Mouse (Mus musculus): ENCODE results near the gene Olfr699. TPM values are rescaled to one million over a fixed set of nuclear protein-coding genes. Genes with fewer than 3 reads are reported as not detected.

Gene Olfr699
- polyA plus RNA-seq, 1 experiment from 2014 or later: not detected

Other genes with a start within 250 kb of the Olfr699 start
- gene Olfr693, start 112.6 kb downstream of the Olfr699 start, polyA plus RNA-seq (2016; fragmentation: Nextera tagmentation; extraction: Ambion mirVana): not detected in 2 replicates
- not detected in 2 replicates for gene Olfr694, start 101.4 kb downstream of the Olfr699 start, polyA plus RNA-seq (2016; fragmentation: Nextera tagmentation; extraction: Ambion mirVana)
- not detected in 2 replicates for gene Olfr695, start 76.8 kb downstream of the Olfr699 start, polyA plus RNA-seq (2016; fragmentation: Nextera tagmentation; extraction: Ambion mirVana)
- not detected in 2 replicates for gene Olfr697, start 50.8 kb downstream of the Olfr699 start, polyA plus RNA-seq (2016; fragmentation: Nextera tagmentation; extraction: Ambion mirVana)
- not detected in 2 replicates for gene Olfr698, start 37.8 kb downstream of the Olfr699 start, polyA plus RNA-seq (2016; fragmentation: Nextera tagmentation; extraction: Ambion mirVana)
- not detected in 2 replicates for gene Olfr700, start 15.6 kb upstream of the Olfr699 start, polyA plus RNA-seq (2016; fragmentation: Nextera tagmentation; extraction: Ambion mirVana)
- not detected in 2 replicates for gene Olfr701, start 20.9 kb upstream of the Olfr699 start, polyA plus RNA-seq (2016; fragmentation: Nextera tagmentation; extraction: Ambion mirVana)
- not detected in 2 replicates for gene Olfr702, start 40.7 kb upstream of the Olfr699 start, polyA plus RNA-seq (2016; fragmentation: Nextera tagmentation; extraction: Ambion mirVana)
- not detected in 2 replicates for gene Olfr703, start 50.2 kb upstream of the Olfr699 start, polyA plus RNA-seq (2016; fragmentation: Nextera tagmentation; extraction: Ambion mirVana)
- gene Olfr704, start 70.0 kb upstream of the Olfr699 start, polyA plus RNA-seq (2016; fragmentation: Nextera tagmentation; extraction: Ambion mirVana): not detected in 2 replicates
- gene Olfr705, start 83.7 kb upstream of the Olfr699 start, polyA plus RNA-seq (2016; fragmentation: Nextera tagmentation; extraction: Ambion mirVana): not detected in 2 replicates
- not detected in 2 replicates for gene Olfr706, start 95.0 kb upstream of the Olfr699 start, polyA plus RNA-seq (2016; fragmentation: Nextera tagmentation; extraction: Ambion mirVana)
- gene Olfr707, start 108.0 kb upstream of the Olfr699 start, polyA plus RNA-seq (2016; fragmentation: Nextera tagmentation; extraction: Ambion mirVana): not detected in 2 replicates
- not detected in 2 replicates for gene Olfr1532-ps1, start 114.8 kb upstream of the Olfr699 start, polyA plus RNA-seq (2016; fragmentation: Nextera tagmentation; extraction: Ambion mirVana)
- not detected in 2 replicates for gene Olfr709-ps1, start 139.0 kb upstream of the Olfr699 start, polyA plus RNA-seq (2016; fragmentation: Nextera tagmentation; extraction: Ambion mirVana)
- not detected in 2 replicates for gene Olfr710, start 155.1 kb upstream of the Olfr699 start, polyA plus RNA-seq (2016; fragmentation: Nextera tagmentation; extraction: Ambion mirVana)
- gene Olfr6, start 170.7 kb upstream of the Olfr699 start, polyA plus RNA-seq (2016; fragmentation: Nextera tagmentation; extraction: Ambion mirVana): not detected in 2 replicates
- gene Olfr711, start 182.3 kb upstream of the Olfr699 start, polyA plus RNA-seq (2016; fragmentation: Nextera tagmentation; extraction: Ambion mirVana): not detected in 2 replicates
- not detected in 2 replicates for gene Olfr2, start 212.9 kb upstream of the Olfr699 start, polyA plus RNA-seq (2016; fragmentation: Nextera tagmentation; extraction: Ambion mirVana)
- not detected in 2 replicates for gene Olfr713, start 238.0 kb upstream of the Olfr699 start, polyA plus RNA-seq (2016; fragmentation: Nextera tagmentation; extraction: Ambion mirVana)

Measured in forebrain, embryonic 10.5 days (tissue).